Mouse (Mus musculus): ENCODE data around the gene Akap13.

The Akap13 gene

GRCm38 (mm10) chr7:75686046-75686826, 230.9 kb downstream of the Akap13 start:
- no peak for DNase-seq

DNA sequence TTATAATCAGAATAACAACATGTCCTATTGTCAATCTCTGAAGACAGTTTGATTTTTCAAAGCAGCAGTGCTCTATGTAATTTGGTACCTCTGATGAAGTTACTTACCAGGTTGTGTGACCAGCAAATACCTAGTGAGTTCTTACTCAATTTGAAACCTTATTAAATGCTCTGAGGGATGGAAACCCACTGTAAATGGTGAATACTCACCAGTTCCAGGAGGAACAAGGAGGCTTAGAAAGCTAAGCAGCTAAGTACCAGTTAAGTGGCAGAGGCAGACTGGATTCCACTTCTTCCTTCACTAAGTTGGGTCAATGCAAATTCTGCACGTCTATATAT, 231.5 kb downstream of the Akap13 start:
- no peak for DNase-seq

DNA sequence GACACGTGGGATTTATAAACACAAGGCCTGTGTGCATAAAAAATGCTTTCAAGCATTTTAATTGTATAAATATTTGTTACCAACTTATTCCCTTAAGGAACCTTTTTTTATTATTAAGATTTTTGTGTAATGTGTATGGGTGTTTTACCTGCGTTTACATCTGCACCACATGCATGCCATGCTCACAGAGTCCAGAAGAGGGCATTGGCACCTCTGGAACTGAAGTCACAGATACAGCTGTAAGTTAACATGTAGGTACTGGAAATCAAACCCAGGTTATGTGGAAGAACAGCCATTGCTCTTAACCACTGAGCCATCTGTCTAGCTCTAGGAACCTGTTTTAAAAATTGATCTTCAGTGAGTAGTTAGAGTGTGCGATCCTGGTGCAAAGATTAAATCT, 232.8 kb downstream of the Akap13 start:
- DNase-seq, result no peak

- no peak for DNase-seq
These were observed 239.4 kb downstream of the Akap13 start for GRCm38 (mm10) chr7:75694777-75695176.

DNA sequence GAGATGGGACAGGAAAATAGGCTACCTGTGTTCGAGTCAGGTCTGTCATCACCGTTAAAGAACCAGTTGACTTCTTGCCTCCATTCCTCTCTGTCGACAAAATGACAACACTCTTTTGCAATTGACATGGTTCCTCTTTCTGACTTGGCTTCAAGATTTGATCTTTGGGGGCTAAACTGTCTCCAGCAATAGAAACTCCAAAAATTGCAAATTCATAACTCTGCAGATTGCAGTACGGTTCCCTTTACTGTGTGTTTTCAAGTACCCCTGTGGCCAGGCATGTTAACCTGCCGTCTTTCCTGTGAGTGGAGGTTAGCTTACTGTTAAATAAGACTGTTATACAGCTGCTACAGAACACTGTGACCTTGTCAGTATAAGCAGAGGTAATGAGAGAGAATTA, 244.5 kb downstream of the Akap13 start:
- no peak for DNase-seq

- no peak for DNase-seq
These were observed 245.5 kb downstream of the Akap13 start for GRCm38 (mm10) chr7:75700771-75701345.

DNA sequence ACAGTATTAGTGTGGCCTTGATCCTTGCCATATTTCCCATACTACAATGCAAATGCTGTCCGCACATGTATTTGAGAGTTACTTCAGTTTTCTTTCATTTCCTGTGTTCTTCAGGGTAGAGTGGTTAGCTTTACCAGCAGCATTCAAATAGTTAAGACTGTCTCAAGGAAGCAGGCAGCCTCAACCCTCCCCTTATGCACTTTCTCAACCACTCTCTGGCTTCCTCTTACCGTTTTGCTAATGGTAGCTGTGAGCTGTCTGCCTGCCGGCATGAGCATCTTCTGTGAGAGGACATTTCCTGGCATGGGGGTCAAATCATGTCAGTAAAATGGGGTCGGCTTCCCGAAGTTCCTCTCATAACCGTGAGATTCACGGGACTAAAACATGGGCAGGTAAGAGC, 246.4 kb downstream of the Akap13 start:
- DNase-seq, result no peak

DNA sequence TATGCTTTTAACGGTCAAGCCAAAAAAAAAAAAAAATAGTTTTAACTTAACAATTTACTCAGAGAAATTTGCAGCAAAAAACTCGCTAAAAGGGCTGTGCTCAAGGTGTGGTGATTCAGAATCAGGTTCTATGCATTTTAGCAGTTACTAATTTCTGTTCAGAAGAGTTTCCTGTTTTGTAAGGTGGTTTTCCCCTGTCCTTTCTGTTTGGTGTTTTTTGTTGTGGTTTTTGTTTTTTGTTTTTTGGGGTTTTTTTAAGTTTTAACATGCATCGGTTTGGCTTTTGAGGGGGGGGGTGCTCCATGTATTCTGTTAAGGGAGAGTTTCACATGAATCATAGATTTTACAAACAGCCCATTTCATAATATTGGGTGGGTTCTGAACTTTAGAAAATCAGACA, 247.0 kb downstream of the Akap13 start:
- no peak for DNase-seq

DNA sequence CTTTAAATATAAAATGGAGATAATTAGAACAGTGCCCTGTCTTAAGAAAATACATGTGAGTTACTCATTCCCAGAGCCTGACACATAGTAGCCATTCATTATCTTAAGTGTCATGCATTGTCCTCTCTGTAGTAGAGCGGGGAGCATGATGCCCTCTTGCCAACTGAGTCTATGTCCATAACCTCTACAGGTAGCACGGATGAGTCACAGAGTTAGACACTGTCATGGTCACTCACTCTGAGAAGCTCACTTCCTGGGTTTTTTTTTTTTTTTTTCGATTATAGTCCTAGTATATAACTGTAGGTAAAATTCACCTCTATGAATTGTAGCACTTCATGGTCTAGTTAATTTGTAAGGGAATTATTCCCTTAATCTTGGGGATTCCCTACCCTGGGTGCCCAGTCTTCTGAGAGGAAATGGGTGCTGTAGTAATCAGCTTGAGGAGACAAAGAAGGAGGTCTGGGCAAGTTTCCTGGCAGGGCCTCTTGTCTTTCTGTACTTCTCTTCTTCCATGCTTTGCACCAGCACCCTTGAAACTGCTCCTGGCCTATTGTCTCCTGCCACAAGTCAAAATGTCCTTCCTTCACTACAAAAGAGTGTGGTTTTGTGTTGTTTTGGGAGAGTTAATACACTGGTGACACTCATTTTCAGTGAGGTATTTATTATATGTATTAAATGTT, 247.8 kb downstream of the Akap13 start:
- DNase-seq, result no peak

- DNase-seq, result no peak
These were observed 249.5 kb downstream of the Akap13 start for GRCm38 (mm10) chr7:75704862-75705261.

- DNase-seq, result no peak
These were observed 254.6 kb downstream of the Akap13 start for GRCm38 (mm10) chr7:75709936-75710335.

GRCm38 (mm10) chr7:75710920-75711319, 255.6 kb downstream of the Akap13 start:
- no peak for DNase-seq

GRCm38 (mm10) chr7:75711436-75711835, 256.1 kb downstream of the Akap13 start:
- no peak for DNase-seq

DNA sequence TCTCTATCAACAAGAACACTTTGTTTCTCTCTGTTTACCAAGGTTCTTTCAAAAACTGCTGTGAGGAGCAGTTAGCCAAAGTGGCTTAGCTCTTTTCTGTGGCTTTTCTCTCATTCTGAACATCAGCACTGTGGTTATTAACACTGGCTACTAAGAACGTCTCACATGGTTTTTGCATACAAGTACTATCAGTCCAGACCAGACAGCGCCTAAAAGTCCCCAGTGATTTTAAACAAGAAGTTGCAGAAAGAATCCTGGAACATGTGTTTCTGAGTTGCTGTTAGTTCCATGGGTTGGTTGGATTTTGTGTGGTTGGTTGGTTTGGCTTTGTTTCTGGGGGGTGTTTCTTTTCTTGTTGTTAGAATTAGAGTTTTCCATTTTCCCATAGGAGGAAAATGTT, 257.5 kb downstream of the Akap13 start:
- no peak for DNase-seq

- DNase-seq, result no peak
These were observed 258.6 kb downstream of the Akap13 start for GRCm38 (mm10) chr7:75713959-75714358.

DNA sequence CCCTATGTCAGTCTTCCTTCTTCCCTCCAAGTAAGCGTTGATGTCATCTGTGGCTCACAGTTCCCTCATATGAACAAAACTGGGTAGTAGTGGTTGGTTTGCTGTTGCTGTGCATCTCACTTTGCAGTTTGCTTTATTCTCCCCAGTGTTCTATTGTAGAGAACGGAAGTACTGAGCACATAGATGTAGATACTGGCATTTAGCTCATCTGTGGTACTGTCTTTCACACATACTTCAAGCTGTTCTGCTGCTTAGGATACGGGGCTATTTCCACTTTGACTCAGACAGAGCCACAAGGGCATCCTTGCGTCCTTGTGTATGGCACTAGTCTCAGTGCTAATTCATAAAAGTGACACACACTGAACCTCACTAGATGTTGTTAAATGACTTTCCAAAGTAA, 259.7 kb downstream of the Akap13 start:
- no peak for DNase-seq

DNA sequence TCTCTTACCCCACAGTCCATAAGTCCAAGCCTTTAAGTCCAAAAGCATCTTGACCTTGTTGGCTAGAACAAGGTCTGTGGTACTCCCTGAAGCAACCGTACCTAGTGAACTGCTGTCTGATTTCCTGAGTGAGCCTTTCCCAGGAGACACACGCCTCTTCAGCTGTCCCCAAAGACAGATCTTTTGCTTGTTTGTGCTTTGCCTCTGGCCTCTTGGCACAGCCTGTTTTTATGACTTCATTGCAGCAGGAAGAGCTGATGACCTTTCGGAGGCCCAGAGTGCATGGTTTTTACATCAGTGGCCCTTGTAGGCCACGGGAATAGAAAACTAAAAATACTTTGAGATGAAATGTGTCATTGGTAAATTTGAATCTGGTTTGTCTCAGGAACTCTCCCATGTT, 260.6 kb downstream of the Akap13 start:
- DNase-seq, result no peak

DNA sequence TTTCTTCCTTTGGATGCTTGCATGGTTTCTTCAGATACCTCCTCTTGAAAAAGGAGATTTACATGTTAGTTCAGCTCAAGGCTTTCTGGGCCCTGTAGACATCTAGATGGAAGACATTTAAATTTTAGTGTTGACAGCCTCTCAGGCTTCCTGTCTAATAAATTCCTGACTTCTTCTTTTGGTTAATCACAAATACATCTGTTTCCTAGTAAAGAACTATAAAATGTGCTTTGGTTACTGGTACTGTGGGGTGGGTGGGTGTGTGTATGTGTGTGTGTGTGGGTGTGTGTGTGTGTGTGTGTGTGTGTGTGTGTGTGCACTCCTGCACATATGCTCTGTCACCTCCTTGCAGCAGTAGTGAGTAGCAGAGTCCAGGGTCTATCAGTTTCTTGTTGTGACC, 262.0 kb downstream of the Akap13 start:
- DNase-seq, result no peak

- no peak for DNase-seq
These were observed 266.0 kb downstream of the Akap13 start for GRCm38 (mm10) chr7:75721302-75721701.

- no peak for DNase-seq
These were observed 268.7 kb downstream of the Akap13 start for GRCm38 (mm10) chr7:75724012-75724411.

DNA sequence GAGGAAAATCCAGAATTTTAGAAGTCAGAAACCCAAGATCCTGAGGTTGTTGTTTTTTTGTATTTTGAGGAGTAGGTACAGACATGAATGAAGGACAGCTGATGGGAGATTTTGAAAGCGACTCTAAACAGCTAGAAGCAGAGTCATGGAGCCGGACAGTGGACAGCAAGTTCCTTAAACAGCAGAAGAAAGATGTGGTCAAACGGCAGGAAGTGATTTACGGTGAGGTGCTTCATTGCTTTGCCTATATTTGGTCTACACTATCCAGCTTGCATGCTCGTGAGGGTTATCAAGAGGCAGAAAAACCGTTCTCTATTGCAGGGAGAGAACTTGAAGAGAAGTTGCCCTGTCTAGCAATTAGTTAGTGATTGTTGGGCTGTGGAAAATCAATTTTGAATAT, 270.6 kb downstream of the Akap13 start:
- no peak for DNase-seq

GRCm38 (mm10) chr7:75726867-75727266, 271.5 kb downstream of the Akap13 start:
- no peak for DNase-seq

- DNase-seq, result no peak
These were observed 274.3 kb downstream of the Akap13 start for GRCm38 (mm10) chr7:75729652-75730051.

- no peak for DNase-seq
These were observed 274.9 kb downstream of the Akap13 start for GRCm38 (mm10) chr7:75730216-75730615.

All from right cerebral cortex, postnatal 25 days (tissue).